Comparison of ENCODE assay signal across 7 mouse cellular contexts in genomic region chr2:170511073-170511891, GRCm38 (mm10). TPM values are rescaled to one million over a fixed set of nuclear protein-coding genes. Genes with fewer than 3 reads are reported as not detected.
A peak's percentile ranks its signal among the peaks of the same experiment; 100 is the strongest.
DNase-seq lines count a peak whose midpoint lies in the region; ATAC-seq and TF ChIP-seq lines count a peak whose summit lies in the region.

No protein-coding gene starts in this region.

- peak overlapping the region; percentile 67 for H3K4me2 ChIP-seq in embryonic facial prominence, embryonic 11.5 days (ENCODE audit: low read depth, low read length)
- H3K4me2 ChIP-seq in limb, embryonic 12.5 days, result peak overlapping the region; percentile 82
- H3K4me2 ChIP-seq in midbrain, embryonic 15.5 days, result peak overlapping the region; percentile 79

- peak overlapping the region; percentile 65 for H3K27ac ChIP-seq in embryonic facial prominence, embryonic 11.5 days (replicated peaks; ENCODE audit: low read depth, low read length)
- H3K27ac ChIP-seq in kidney, adult 2 months (ENCODE audit: insufficient read depth, low read depth, low read length), result peak overlapping the region; percentile 97
- peak overlapping the region; percentile 84 for H3K27ac ChIP-seq in limb, embryonic 12.5 days
- peak overlapping the region; percentile 88 for H3K27ac ChIP-seq in midbrain, embryonic 15.5 days
- peak overlapping the region; percentile 85 for H3K27ac ChIP-seq in spleen, adult 2 months (ENCODE audit: insufficient read depth, low read length)

- H3K4me1 ChIP-seq in embryonic facial prominence, embryonic 11.5 days (ENCODE audit: control insufficient read depth, insufficient read depth, low read length), result no peaks in the 10 kb centered on the region; the same call in 1 of the 2 replicates
- peaks cover 8% of the 10 kb centered on the region; the same call in 1 of the 2 replicates for H3K4me1 ChIP-seq in kidney, adult 2 months (ENCODE audit: control insufficient read depth, insufficient read depth, low read length)
- H3K4me1 ChIP-seq in limb, embryonic 12.5 days (replicated peaks), result peaks cover 26% of the 10 kb centered on the region
- peaks cover 38% of the 10 kb centered on the region for H3K4me1 ChIP-seq in midbrain, embryonic 15.5 days
- peaks cover 7% of the 10 kb centered on the region; the same call in 1 of the 2 replicates for H3K4me1 ChIP-seq in spleen, adult 2 months (ENCODE audit: control insufficient read depth, insufficient read depth, insufficient read length)

- peak overlapping the region; percentile 96 for H3K4me3 ChIP-seq in embryonic facial prominence, embryonic 11.5 days (ENCODE audit: low read depth, low read length)
- H3K4me3 ChIP-seq in kidney, adult 2 months (ENCODE audit: insufficient read depth, low read depth, low read length), result peak overlapping the region; percentile 93
- peak overlapping the region; percentile 94 for H3K4me3 ChIP-seq in limb, embryonic 12.5 days (replicated peaks)
- peak overlapping the region; percentile 97 for H3K4me3 ChIP-seq in midbrain, embryonic 15.5 days
- peak overlapping the region; percentile 95 for H3K4me3 ChIP-seq in spleen, adult 2 months (ENCODE audit: extremely low read depth, insufficient read depth, insufficient read length)

- ATAC-seq in embryonic facial prominence, embryonic 11.5 days (replicated peaks; ENCODE audit: insufficient number of reproducible peaks, low FRiP score, low TSS enrichment, low read depth), result peak; percentile 64
- ATAC-seq in limb, embryonic 12.5 days (ENCODE audit: insufficient number of reproducible peaks, insufficient read depth, low FRiP score, low TSS enrichment, low read depth), result peak; percentile 33; the same call in 1 of the 2 replicates
- peak; percentile 79 for ATAC-seq in midbrain, embryonic 15.5 days (replicated peaks)

- TF ChIP-seq CTCF in kidney, adult 2 months (conservative IDR thresholded peaks at IDR 0.05; ENCODE audit: insufficient read depth, insufficient read length, low read depth, low read length), result peak; percentile 93
- peak; percentile 98 for TF ChIP-seq CTCF in spleen, adult 2 months (IDR thresholded peaks at IDR 0.05; ENCODE audit: extremely low read depth, insufficient read depth, insufficient read length, insufficient replicate concordance)

- no peaks in the 10 kb centered on the region for H3K9me3 ChIP-seq in embryonic facial prominence, embryonic 11.5 days (replicated peaks; ENCODE audit: control insufficient read depth, low read length)
- no peaks in the 10 kb centered on the region for H3K9me3 ChIP-seq in limb, embryonic 12.5 days
- H3K9me3 ChIP-seq in midbrain, embryonic 15.5 days, result no peaks in the 10 kb centered on the region

- peak overlapping the region; percentile 94 for H3K9ac ChIP-seq in embryonic facial prominence, embryonic 11.5 days (replicated peaks; ENCODE audit: low read length)
- H3K9ac ChIP-seq in limb, embryonic 12.5 days (replicated peaks), result peak overlapping the region; percentile 88
- peak overlapping the region; percentile 91 for H3K9ac ChIP-seq in midbrain, embryonic 15.5 days

- TF ChIP-seq POLR2A in kidney, adult 2 months (IDR thresholded peaks at IDR 0.05; ENCODE audit: low read depth, low read length), result peak; percentile 19
- TF ChIP-seq POLR2A in spleen, adult 2 months (IDR thresholded peaks at IDR 0.05; ENCODE audit: low read depth, low read length), result peak; percentile 20; the same call in 1 of the 2 replicates

- H3K27me3 ChIP-seq in embryonic facial prominence, embryonic 11.5 days (ENCODE audit: control insufficient read depth, insufficient read depth, low read length), result no peaks in the 10 kb centered on the region
- no peaks in the 10 kb centered on the region for H3K27me3 ChIP-seq in kidney, adult 2 months (replicated peaks; ENCODE audit: control insufficient read depth, insufficient read depth, low read length)
- peaks cover 3% of the 10 kb centered on the region; the same call in 1 of the 2 replicates for H3K27me3 ChIP-seq in limb, embryonic 12.5 days
- H3K27me3 ChIP-seq in midbrain, embryonic 15.5 days (replicated peaks), result no peaks in the 10 kb centered on the region
- no peaks in the 10 kb centered on the region for H3K27me3 ChIP-seq in spleen, adult 2 months (ENCODE audit: control insufficient read depth, insufficient read depth, low read length)

- DNase-seq in adrenal gland, postnatal 14 days, result peak; percentile 93
- DNase-seq in embryonic facial prominence, embryonic 11.5 days (ENCODE audit: low spot score), result peak; percentile 93
- DNase-seq in heart, adult 18-20 months, result peak; percentile 90 to 95
- DNase-seq in kidney, adult 2 months, result peak; percentile 95
- peak; percentile 78 to 81 for DNase-seq in spleen, adult 2 months (ENCODE audit: low read depth in 1 of 2, low spot score in 2 of 2)

- H3K36me3 ChIP-seq in embryonic facial prominence, embryonic 11.5 days (replicated peaks; ENCODE audit: control insufficient read depth, insufficient read depth, low read depth, low read length), result no peaks in the 10 kb centered on the region
- H3K36me3 ChIP-seq in kidney, adult 2 months (ENCODE audit: control insufficient read depth, insufficient read depth, low read length), result no peaks in the 10 kb centered on the region
- peaks cover 7% of the 10 kb centered on the region for H3K36me3 ChIP-seq in limb, embryonic 12.5 days
- H3K36me3 ChIP-seq in midbrain, embryonic 15.5 days (replicated peaks), result no peaks in the 10 kb centered on the region
- H3K36me3 ChIP-seq in spleen, adult 2 months (ENCODE audit: control insufficient read depth, insufficient read depth, low read length), result peaks cover 4% of the 10 kb centered on the region; the same call in 1 of the 2 replicates

- WGBS in embryonic facial prominence, embryonic 11.5 days, result under 1% methylated on average over 66 of the region's 69 CpGs
- WGBS in kidney, adult 2 months, result 1% methylated on average over 69 of the region's 69 CpGs
- WGBS in limb, embryonic 12.5 days, result under 1% methylated on average over 68 of the region's 69 CpGs
- WGBS in midbrain, embryonic 15.5 days, result under 1% methylated on average over 62 of the region's 69 CpGs
- WGBS in spleen, adult 2 months, result under 1% methylated on average over 63 of the region's 69 CpGs

RNA-seq across cellular contexts. Expression of gene Cyp24a1, which starts 14.3 kb away (rescaled TPM):
- not detected in 2 replicates for total RNA-seq in adrenal gland, postnatal 14 days (2021)
- polyA plus RNA-seq in embryonic facial prominence, embryonic 11.5 days (2014; fragmentation: Nextera tagmentation; extraction: Ambion mirVana), result not detected in 2 replicates
- not detected for total RNA-seq in heart, adult 18-20 months (2021)
- polyA plus RNA-seq in kidney, adult 2 months (2012; rRNA removed), result 27.5 and 29.2 TPM in 2 replicates
- polyA plus RNA-seq in limb, embryonic 12.5 days (2016; fragmentation: Nextera tagmentation; extraction: Ambion mirVana), result not detected in 2 replicates
- 0.09 and 0.14 TPM in 2 replicates for polyA plus RNA-seq in midbrain, embryonic 15.5 days (2015; fragmentation: Nextera tagmentation; extraction: Ambion mirVana)
- polyA plus RNA-seq in spleen, adult 2 months (2012; rRNA removed), result not detected in 2 replicates

RNA-seq across cellular contexts. Expression of gene Pfdn4, which starts 15.1 kb away (rescaled TPM):
- total RNA-seq in adrenal gland, postnatal 14 days (2021), result 19.4 and 24.1 TPM in 2 replicates
- 115 and 134 TPM in 2 replicates for polyA plus RNA-seq in embryonic facial prominence, embryonic 11.5 days (2014; fragmentation: Nextera tagmentation; extraction: Ambion mirVana)
- total RNA-seq in heart, adult 18-20 months (2021), result 10 to 100 TPM; 10.8 to 14.8 TPM
- 5.6 TPM in 2 replicates for polyA plus RNA-seq in kidney, adult 2 months (2012; rRNA removed)
- 109 and 118 TPM in 2 replicates for polyA plus RNA-seq in limb, embryonic 12.5 days (2016; fragmentation: Nextera tagmentation; extraction: Ambion mirVana)
- 103 and 110 TPM in 2 replicates for polyA plus RNA-seq in midbrain, embryonic 15.5 days (2015; fragmentation: Nextera tagmentation; extraction: Ambion mirVana)
- 3.0 and 4.0 TPM in 2 replicates for polyA plus RNA-seq in spleen, adult 2 months (2012; rRNA removed)

Comparison
In these comparisons a context has a peak if more than half of its experiments do, and no peak if none do; other contexts are left out.
1. Peak in every context shown above with its lines: DNase-seq, ATAC-seq, H3K4me3 ChIP-seq and H3K27ac ChIP-seq.
2. RNA of gene Cyp24a1, which starts 14.3 kb away (polyA plus RNA-seq): 27.5 to 29.2 TPM in kidney, adult 2 months; 0.09 to 0.14 TPM in midbrain, embryonic 15.5 days, not detected in embryonic facial prominence, embryonic 11.5 days, not detected in limb, embryonic 12.5 days and not detected in spleen, adult 2 months; every median in the first group is over 10 times any median in the second.
3. RNA of gene Pfdn4, which starts 15.1 kb away (polyA plus RNA-seq): 115 to 134 TPM in embryonic facial prominence, embryonic 11.5 days, 109 to 118 TPM in limb, embryonic 12.5 days and 103 to 110 TPM in midbrain, embryonic 15.5 days; 5.6 TPM in kidney, adult 2 months and 3.0 to 4.0 TPM in spleen, adult 2 months; every median in the first group is over 10 times any median in the second.